Mouse (Mus musculus): ENCODE data around the gene Ms4a4d.

GRCm38 (mm10) chr19:11491406-11492189, 45.0 kb upstream of the Ms4a4d start:
- TF ChIP-seq CTCF (IDR thresholded peaks at IDR 0.05; ENCODE audit: control insufficient read depth, insufficient read depth, low read length), result no peak
- TF ChIP-seq POLR2A (IDR thresholded peaks at IDR 0.05; ENCODE audit: borderline replicate concordance, control insufficient read depth, low read depth, low read length), result no peak
